Mouse (Mus musculus) kidney, adult 2 months (tissue): ENCODE measurements around the gene Sh2b1.

Source experiments
- CTCF ChIP-seq: fragments of 200-500 bp; conservative IDR thresholded peaks from 2 replicates; pipeline ENCODE4 v1.5.1; 2011; ENCODE audit warnings: low read depth, mild to moderate bottlenecking, control low read depth, low read length, moderate library complexity, mixed read lengths; ENCODE audit not compliant: insufficient read depth, insufficient read length
- POLR2A ChIP-seq: fragments of 200-500 bp; IDR thresholded peaks from one replicate; pipeline ENCODE4 v1.6.1; 2011; ENCODE audit warnings: low read depth, low read length, control low read depth

DNA sequence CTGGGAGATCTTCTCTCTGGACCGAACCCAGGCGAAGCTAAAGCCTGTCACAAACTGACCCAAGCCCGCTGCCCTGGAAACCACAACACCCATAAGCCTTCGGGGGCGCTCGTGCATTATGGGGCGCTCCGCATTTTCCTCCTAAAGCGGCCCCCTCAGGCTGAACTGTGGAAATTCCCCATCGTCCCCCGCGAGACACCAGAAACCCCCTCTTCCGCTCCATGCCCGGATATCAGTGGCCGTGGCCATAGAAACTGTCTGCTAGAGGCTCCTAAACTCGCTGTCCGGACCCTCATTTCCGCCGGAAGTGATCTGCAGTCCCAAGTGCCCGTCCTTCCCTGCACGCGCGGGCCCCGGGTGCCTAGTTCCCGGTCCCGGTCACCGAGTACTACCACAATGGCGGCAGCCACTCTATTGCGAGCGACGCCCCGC is 11.8 kb upstream of the Sh2b1 start, which contains the start of gene Tufm:
- no peak; the same call in 1 of the 2 replicates for TF ChIP-seq CTCF
- no peak for TF ChIP-seq POLR2A
